Mouse (Mus musculus) CD4-positive, CD25-positive, alpha-beta regulatory T cell, adult 4 months (primary cell): ENCODE data around the gene Mgat5b. TPM values are rescaled to one million over a fixed set of nuclear protein-coding genes. Genes with fewer than 3 reads are reported as not detected.

Source experiments
- ATAC-seq: one replicate; pipeline ENCODE4 v1.8.0; 2017
- polyA plus RNA-seq, 2 experiments: library from polyadenylated mRNA; unstranded; fragments of 100-300 nt; shearing (Covaris generic); gene quantifications; one replicate each; pipeline ENCODE4 v1.2.1; 2017

The Mgat5b gene
- polyA plus RNA-seq, 2 experiments from 2014 or later, result not detected

- ATAC-seq, result no peak
Measured at GRCm38 (mm10) chr11:116919186-116920020, 740 bp downstream of the Mgat5b start.

GRCm38 (mm10) chr11:116920746-116921145, 2.1 kb downstream of the Mgat5b start:
- ATAC-seq, result no peak

- ATAC-seq, result no peak
Measured at GRCm38 (mm10) chr11:116922058-116922457, 3.4 kb downstream of the Mgat5b start.

DNA sequence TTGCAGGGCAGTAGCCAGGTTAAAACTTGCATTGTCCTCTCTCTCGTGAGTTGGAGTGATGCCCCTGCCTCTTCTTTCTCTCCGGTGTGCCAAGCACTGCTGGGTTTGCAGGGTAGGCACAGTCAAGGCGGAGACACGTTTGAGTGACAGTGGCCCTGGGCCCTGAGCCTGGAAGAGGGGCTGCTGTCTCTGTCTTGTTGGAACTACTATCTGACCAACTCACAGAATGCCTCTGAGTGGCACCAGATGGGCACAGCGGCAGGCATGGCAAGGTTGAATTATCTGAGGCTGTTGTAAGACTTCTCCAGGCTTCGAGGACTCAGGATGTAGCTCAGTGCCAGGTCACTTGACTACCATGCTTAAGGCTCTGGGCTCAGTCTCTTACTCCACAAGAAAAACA, 9.4 kb downstream of the Mgat5b start:
- no peak for ATAC-seq

GRCm38 (mm10) chr11:116934862-116935261, 16.2 kb downstream of the Mgat5b start:
- ATAC-seq, result no peak

DNA sequence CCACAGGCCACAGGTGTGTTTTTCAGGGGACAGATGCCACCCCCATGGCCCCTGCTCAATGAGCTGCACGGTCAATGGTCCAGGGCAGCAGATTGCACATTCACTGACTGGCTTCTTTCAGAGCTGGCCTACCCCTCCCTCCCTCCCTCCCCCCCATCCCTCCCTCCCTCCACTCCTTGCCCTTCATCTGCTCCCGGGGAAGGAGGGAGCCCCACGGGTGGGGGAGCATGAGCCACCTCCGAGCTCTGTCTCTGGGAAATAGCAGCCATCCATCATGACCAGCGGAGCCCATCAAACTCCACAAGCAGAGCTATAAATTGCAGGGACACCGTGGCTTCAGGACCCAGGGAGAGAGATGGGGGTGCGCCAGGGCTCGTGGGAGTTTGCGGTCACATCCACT, 16.7 kb downstream of the Mgat5b start:
- no peak for ATAC-seq

DNA sequence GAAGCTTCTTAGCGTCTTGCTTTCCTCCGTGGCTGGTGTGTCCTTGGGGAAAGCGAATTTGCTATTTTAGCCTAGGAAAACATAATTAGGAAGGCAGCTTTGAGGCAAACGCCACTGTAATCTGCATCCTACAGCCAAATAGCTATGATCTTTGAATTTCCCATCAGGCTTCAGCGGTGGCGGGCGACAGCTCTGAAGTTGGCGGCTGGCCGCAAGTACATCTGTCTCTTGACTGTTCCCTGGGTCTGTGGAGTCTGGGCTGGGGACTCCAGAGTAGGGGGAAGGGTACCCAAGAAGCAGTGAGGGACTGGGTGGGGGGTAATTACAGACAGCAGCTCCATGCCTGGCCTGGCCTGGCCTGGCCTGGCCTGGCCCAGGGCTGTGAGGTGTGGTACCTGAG, 17.3 kb downstream of the Mgat5b start:
- no peak for ATAC-seq

GRCm38 (mm10) chr11:116937141-116937540, 18.5 kb downstream of the Mgat5b start:
- no peak for ATAC-seq

GRCm38 (mm10) chr11:116940088-116940855, 21.6 kb downstream of the Mgat5b start:
- no peak for ATAC-seq

GRCm38 (mm10) chr11:116944346-116944745, 25.7 kb downstream of the Mgat5b start:
- ATAC-seq, result no peak

GRCm38 (mm10) chr11:116949832-116950231, 31.2 kb downstream of the Mgat5b start:
- peak; percentile 54 for ATAC-seq

- ATAC-seq, result no peak
Measured at GRCm38 (mm10) chr11:116951429-116951828, 32.8 kb downstream of the Mgat5b start.

GRCm38 (mm10) chr11:116954231-116955118, 35.8 kb downstream of the Mgat5b start:
- ATAC-seq, result no peak

- no peak for ATAC-seq
Measured at GRCm38 (mm10) chr11:116958601-116959000, 39.9 kb downstream of the Mgat5b start.

DNA sequence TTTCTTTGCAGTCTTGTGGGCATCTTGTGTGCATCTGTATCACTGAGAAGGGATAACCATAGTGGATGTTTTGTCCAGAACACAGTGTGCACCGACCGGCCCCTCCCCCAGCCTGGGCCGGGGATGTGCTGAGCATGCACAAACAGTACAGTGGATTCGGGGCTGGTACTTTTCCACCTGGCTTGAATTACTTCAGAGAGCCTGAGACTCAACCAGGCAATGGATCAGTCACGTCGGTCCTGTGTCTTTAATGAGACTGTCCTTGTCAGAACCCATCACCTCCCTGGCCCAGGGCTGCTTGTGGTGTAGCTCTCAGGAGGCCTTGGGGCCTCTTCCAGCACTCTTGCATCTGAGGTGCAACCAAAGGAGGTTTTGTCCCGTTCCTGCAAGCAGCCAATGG, 46.4 kb downstream of the Mgat5b start:
- no peak for ATAC-seq

DNA sequence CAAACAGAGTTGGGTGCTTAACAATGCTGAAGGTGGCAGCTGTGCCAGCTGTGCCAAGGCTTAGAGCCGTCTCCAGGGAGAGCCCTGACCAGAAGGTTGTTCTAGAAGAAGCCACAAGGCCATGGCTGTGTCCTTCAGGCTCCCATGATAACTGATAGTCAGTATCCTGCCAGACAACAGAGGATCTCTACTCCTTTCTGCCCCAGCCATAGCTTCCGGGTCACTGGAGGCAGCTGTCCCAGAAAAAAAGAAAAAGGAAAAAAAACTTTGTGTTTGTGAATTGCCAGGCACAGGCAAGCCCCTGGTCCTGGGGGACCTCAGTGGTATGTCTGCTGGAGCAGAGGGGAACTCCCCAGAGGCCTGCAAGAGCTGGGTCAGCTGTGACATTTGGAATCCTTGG, 47.3 kb downstream of the Mgat5b start:
- ATAC-seq, result no peak

DNA sequence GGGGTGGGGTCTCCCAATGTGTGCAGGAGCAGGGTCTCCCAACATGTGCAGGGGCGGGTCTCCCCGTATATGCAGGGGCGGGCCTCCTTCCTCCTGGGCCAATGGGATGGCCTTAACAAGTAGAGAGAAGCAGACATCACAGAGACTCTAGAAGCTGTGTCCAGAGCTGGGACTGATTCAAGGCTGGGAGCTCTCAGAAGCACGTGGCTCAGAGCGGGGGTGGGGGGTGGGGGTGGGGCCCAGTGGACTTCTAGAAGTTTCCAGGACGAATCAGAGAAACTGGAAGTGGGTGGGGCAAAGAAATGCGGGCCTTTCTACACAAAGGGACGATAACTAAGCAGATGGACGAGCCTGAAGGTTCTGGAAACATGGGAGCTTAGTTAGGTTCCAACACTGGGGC, 49.9 kb downstream of the Mgat5b start:
- ATAC-seq, result no peak

DNA sequence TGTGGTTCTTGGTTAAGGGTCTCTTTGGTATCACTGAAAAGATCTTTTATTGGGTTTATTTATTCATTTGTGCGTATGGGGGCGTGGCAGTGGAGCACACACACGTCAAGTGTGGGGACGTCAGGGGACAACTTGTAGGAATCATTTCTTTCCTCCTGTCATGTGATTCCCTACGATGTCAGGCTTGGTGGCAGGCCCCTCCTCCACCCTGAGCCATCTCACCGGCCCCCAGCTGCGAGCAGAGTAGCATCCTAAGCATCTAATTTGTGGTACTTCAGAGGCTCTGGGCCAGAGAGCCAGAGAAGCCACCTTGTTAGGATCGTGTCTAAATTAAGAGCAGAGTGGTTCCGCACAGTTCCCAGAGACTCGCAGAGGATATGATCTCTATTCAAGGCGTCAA, 50.8 kb downstream of the Mgat5b start:
- ATAC-seq, result no peak

DNA sequence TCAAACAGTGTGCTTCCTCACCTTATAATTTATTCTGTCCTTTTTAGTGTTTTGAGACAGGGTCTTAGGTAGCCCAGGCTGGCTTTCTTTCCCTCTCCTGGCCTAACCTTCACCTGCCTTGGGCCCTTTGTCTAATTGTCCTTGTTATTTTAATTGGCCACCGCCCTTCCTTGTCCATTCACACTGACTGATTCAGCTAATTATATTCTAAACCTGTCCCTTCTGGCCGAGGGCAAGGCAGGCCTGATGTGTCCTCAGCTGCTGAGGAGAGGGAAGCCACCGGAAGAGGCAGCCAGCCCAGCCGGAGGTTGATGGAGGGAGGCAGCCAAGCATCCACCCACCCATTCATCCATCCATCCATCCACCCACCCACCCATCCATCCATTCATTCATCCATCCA, 52.2 kb downstream of the Mgat5b start:
- no peak for ATAC-seq

- no peak for ATAC-seq
Measured at GRCm38 (mm10) chr11:116972828-116973227, 54.2 kb downstream of the Mgat5b start.

DNA sequence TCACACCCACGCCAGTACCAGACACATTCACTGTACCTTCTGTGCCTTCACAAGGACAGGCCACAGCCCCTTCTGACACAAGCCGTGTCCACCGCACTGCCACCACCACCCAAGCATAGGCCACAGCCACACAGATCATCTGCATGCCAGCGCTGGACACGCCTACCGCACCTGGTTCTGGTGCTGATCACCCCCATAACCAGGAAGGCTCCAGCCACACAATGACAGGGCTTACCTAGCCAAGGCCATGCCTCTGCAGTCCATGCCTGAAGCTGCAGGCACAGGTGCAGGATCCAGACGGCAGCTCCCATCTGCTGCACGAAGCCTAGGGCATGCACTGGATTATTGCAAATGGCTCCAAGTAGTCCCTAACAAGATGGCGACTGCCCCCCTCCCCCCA, 54.8 kb downstream of the Mgat5b start:
- ATAC-seq, result no peak

DNA sequence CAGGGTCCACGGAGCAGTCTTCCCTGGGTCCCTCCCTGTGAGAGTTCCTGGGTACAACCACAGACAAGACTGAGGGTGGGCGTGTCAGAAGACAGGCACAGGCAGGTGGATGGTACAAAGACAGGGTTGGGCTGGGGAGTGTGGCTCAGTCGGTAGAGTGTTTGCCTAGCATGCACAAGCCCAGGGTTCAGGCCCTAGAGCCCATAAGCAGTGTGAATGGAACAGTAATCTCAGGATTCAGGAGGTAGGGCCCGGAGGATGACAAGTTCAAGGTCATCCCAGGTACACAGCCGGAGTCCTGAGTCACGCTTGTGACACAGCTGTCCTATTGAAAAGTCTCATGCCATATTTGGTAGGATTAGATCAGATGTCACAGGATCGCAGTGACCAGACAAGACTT, 55.7 kb downstream of the Mgat5b start:
- no peak for ATAC-seq

DNA sequence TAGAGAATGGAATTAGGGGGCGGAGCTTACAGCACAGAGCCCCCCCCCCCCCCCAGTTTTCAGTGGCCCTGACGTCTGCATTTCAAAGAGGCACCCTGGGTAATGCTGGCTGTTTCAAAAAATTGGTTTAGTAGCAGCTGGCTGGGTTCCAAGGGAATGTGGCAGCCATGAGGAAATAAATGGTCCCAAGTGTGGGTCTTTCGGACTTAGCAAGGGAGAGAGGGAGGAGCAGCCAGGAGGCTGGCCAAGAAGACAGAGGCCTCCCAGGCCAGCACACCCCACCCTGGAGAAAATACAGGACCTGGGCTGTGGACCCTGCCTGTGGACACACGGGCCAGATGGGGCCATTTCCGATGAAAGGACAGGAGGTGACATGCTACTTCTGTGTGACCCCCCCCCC, 61.6 kb downstream of the Mgat5b start:
- ATAC-seq, result no peak
